Mouse (Mus musculus) heart, embryonic 10.5 days (tissue): ENCODE measurements around the gene Ifit1. TPM values are rescaled to one million over a fixed set of nuclear protein-coding genes. Genes with fewer than 3 reads are reported as not detected.
"Not testable (repeated sequence)": the region's sequence is repeated elsewhere in the genome, so short reads cannot be mapped to it uniquely, and the experiment has no call there.

Experiments
- DNase-seq: peaks from one replicate; pipeline ENCODE4 v3.0.0-alpha.2; 2017; ENCODE audit warnings: low spot score
- H3K27ac ChIP-seq: fragments of 300-500 bp; sonication (generic); 2 replicates; pipeline ENCODE4 v1.5.1; 2016; ENCODE audit warnings: mild to moderate bottlenecking
- H3K27me3 ChIP-seq: fragments of 300-500 bp; sonication (generic); 2 replicates; pipeline ENCODE4 v1.6.1; 2016; ENCODE audit warnings: mild to moderate bottlenecking; ENCODE audit not compliant: poor library complexity, insufficient read depth, severe bottlenecking
- H3K36me3 ChIP-seq: fragments of 300-500 bp; sonication (generic); 2 replicates; pipeline ENCODE4 v1.6.1; 2016; ENCODE audit warnings: mild to moderate bottlenecking, moderate library complexity
- H3K4me1 ChIP-seq: fragments of 300-500 bp; sonication (generic); 2 replicates; pipeline ENCODE4 v1.6.1; 2016; ENCODE audit warnings: mild to moderate bottlenecking
- H3K4me3 ChIP-seq: fragments of 300-500 bp; sonication (generic); 2 replicates; pipeline ENCODE4 v1.5.1; 2016; ENCODE audit warnings: mild to moderate bottlenecking, moderate library complexity
- H3K9me3 ChIP-seq: fragments of 300-500 bp; sonication (generic); 2 replicates; pipeline ENCODE4 v1.6.1; 2016; ENCODE audit warnings: mild to moderate bottlenecking, moderate library complexity
- WGBS: fragments of 180-500 bp; shearing (Covaris S2); methylation state at CpG from one replicate; pipeline ENCODE4 v1.1.7; 2016; 5-methylcytosine and 5-hydroxymethylcytosine counted together
- polyA plus RNA-seq: library from polyadenylated mRNA; unstranded; fragments of >200 nt; fragmentation: Nextera tagmentation; extraction: Ambion mirVana; gene quantifications from 2 replicates; pipeline ENCODE4 v1.2.1, GENCODE M21; 2016

The Ifit1 gene
- polyA plus RNA-seq, 1 experiment from 2014 or later = 0.10 TPM

- no peaks in the 10 kb centered on the region for H3K36me3 ChIP-seq
- H3K9me3 ChIP-seq = no peaks in the 10 kb centered on the region
- H3K27me3 ChIP-seq = no peaks in the 10 kb centered on the region
- DNase-seq = no peak
- no peaks in the 10 kb centered on the region for H3K4me1 ChIP-seq
- no peak overlapping the region for H3K27ac ChIP-seq
- H3K4me3 ChIP-seq = no peak overlapping the region
- 73% methylated on average over 4 of the region's 4 CpGs for WGBS
Measured at GRCm38 (mm10) chr19:34624663-34625062, 16.0 kb upstream of the Ifit1 start.

- H3K9me3 ChIP-seq = no peaks in the 10 kb centered on the region
- no peak overlapping the region for H3K27ac ChIP-seq
- H3K4me1 ChIP-seq = no peaks in the 10 kb centered on the region
- H3K27me3 ChIP-seq = no peaks in the 10 kb centered on the region
- WGBS = 66% methylated on average over 2 of the region's 2 CpGs
- H3K36me3 ChIP-seq = no peaks in the 10 kb centered on the region
- no peak for DNase-seq
- no peak overlapping the region for H3K4me3 ChIP-seq
Measured at GRCm38 (mm10) chr19:34627496-34627895, 13.2 kb upstream of the Ifit1 start.

- no peaks in the 10 kb centered on the region for H3K27me3 ChIP-seq
- H3K27ac ChIP-seq = no peak overlapping the region
- no peaks in the 10 kb centered on the region for H3K36me3 ChIP-seq
- DNase-seq = no peak
- no peaks in the 10 kb centered on the region for H3K4me1 ChIP-seq
- H3K9me3 ChIP-seq = no peaks in the 10 kb centered on the region
- no peak overlapping the region for H3K4me3 ChIP-seq
Measured at GRCm38 (mm10) chr19:34631487-34631886, 9.2 kb upstream of the Ifit1 start.

- Histone ChIP-seq H3K4me1 (no peaks in the 10 kb centered on the region), H3K27ac (no peak overlapping the region), H3K27me3 (no peaks in the 10 kb centered on the region; the same call in 1 of the 2 replicates), H3K36me3 (no peaks in the 10 kb centered on the region), H3K4me3 (no peak overlapping the region), H3K9me3 (no peaks in the 10 kb centered on the region)
- no peak for DNase-seq
- 76% methylated on average over 2 of the region's 2 CpGs for WGBS
Measured at GRCm38 (mm10) chr19:34633484-34633883, 7.2 kb upstream of the Ifit1 start.

- no peaks in the 10 kb centered on the region for H3K36me3 ChIP-seq
- H3K4me3 ChIP-seq = no peak overlapping the region
- no peak for DNase-seq
- no peaks in the 10 kb centered on the region for H3K9me3 ChIP-seq
- no peak overlapping the region for H3K27ac ChIP-seq
- H3K27me3 ChIP-seq = peaks cover 4% of the 10 kb centered on the region; the same call in 1 of the 2 replicates
- H3K4me1 ChIP-seq = peaks cover 5% of the 10 kb centered on the region
- 5% methylated on average over 3 of the region's 3 CpGs for WGBS
Measured at GRCm38 (mm10) chr19:34636933-34637557, 3.6 kb upstream of the Ifit1 start.

- no peak overlapping the region for H3K4me3 ChIP-seq
- 71% methylated on average over 5 of the region's 5 CpGs for WGBS
- no peak for DNase-seq
- peaks cover 5% of the 10 kb centered on the region for H3K4me1 ChIP-seq
- H3K27me3 ChIP-seq = peaks cover 4% of the 10 kb centered on the region; the same call in 1 of the 2 replicates
- H3K27ac ChIP-seq = no peak overlapping the region
- no peaks in the 10 kb centered on the region for H3K36me3 ChIP-seq
- no peaks in the 10 kb centered on the region for H3K9me3 ChIP-seq
Measured at GRCm38 (mm10) chr19:34642616-34643015, 1.9 kb downstream of the Ifit1 start.

GRCm38 (mm10) chr19:34647630-34648029, 7.0 kb downstream of the Ifit1 start:
- WGBS = 90% methylated on average over 8 of the region's 8 CpGs
- H3K27me3 ChIP-seq, H3K27ac ChIP-seq, H3K36me3 ChIP-seq, H3K4me1 ChIP-seq, DNase-seq, H3K9me3 ChIP-seq, H3K4me3 ChIP-seq: not testable (repeated sequence)

GRCm38 (mm10) chr19:34650276-34650675, 9.6 kb downstream of the Ifit1 start:
- Histone ChIP-seq H3K36me3 (no peaks in the 10 kb centered on the region), H3K9me3 (no peaks in the 10 kb centered on the region), H3K4me1 (no peaks in the 10 kb centered on the region), H3K27ac (no peak overlapping the region), H3K4me3 (no peak overlapping the region), H3K27me3 (no peaks in the 10 kb centered on the region)
- 89% methylated on average over 3 of the region's 3 CpGs for WGBS
- DNase-seq = no peak

- no peaks in the 10 kb centered on the region for H3K9me3 ChIP-seq
- peaks cover 2% of the 10 kb centered on the region for H3K4me1 ChIP-seq
- H3K4me3 ChIP-seq = no peak overlapping the region
- no peaks in the 10 kb centered on the region for H3K36me3 ChIP-seq
- H3K27me3 ChIP-seq = no peaks in the 10 kb centered on the region
- H3K27ac ChIP-seq = no peak overlapping the region
- no peak for DNase-seq
- 79% methylated on average over 6 of the region's 6 CpGs for WGBS
Measured at GRCm38 (mm10) chr19:34650997-34651396, 10.3 kb downstream of the Ifit1 start.

- Histone ChIP-seq H3K4me3 (no peak overlapping the region), H3K9me3 (no peaks in the 10 kb centered on the region), H3K36me3 (no peaks in the 10 kb centered on the region), H3K4me1 (peaks cover 17% of the 10 kb centered on the region), H3K27me3 (no peaks in the 10 kb centered on the region), H3K27ac (no peak overlapping the region)
- DNase-seq = no peak
- WGBS = 88% methylated on average over 10 of the region's 10 CpGs
Measured at GRCm38 (mm10) chr19:34655227-34655805, 14.6 kb downstream of the Ifit1 start.

GRCm38 (mm10) chr19:34656511-34657298, 16.0 kb downstream of the Ifit1 start:
- peaks cover 17% of the 10 kb centered on the region for H3K4me1 ChIP-seq
- H3K36me3 ChIP-seq = no peaks in the 10 kb centered on the region
- DNase-seq = peak; percentile 84
- no peak overlapping the region for H3K4me3 ChIP-seq
- 3% methylated on average over 2 of the region's 2 CpGs for WGBS
- no peaks in the 10 kb centered on the region for H3K27me3 ChIP-seq
- H3K9me3 ChIP-seq = no peaks in the 10 kb centered on the region
- no peak overlapping the region for H3K27ac ChIP-seq

GRCm38 (mm10) chr19:34662067-34662507, 21.4 kb downstream of the Ifit1 start:
- Histone ChIP-seq H3K4me3 (peak overlapping the region; percentile 52), H3K36me3 (no peaks in the 10 kb centered on the region), H3K27me3 (no peaks in the 10 kb centered on the region), H3K27ac (peak overlapping the region; percentile 59; the same call in 1 of the 2 replicates), H3K4me1 (peaks cover 13% of the 10 kb centered on the region), H3K9me3 (no peaks in the 10 kb centered on the region)
- peak; percentile 90 for DNase-seq
- WGBS = 12% methylated on average over 13 of the region's 13 CpGs

GRCm38 (mm10) chr19:34662740-34663139, 22.1 kb downstream of the Ifit1 start:
- Histone ChIP-seq H3K27ac (peak overlapping the region; percentile 59; the same call in 1 of the 2 replicates), H3K9me3 (no peaks in the 10 kb centered on the region), H3K36me3 (no peaks in the 10 kb centered on the region), H3K4me3 (no peak overlapping the region), H3K27me3 (no peaks in the 10 kb centered on the region), H3K4me1 (peaks cover 9% of the 10 kb centered on the region; the same call in 1 of the 2 replicates)
- 49% methylated on average over 5 of the region's 5 CpGs for WGBS
- no peak for DNase-seq
